ENCODE assay signal across 21 mouse cellular contexts in the genomic region with DNA sequence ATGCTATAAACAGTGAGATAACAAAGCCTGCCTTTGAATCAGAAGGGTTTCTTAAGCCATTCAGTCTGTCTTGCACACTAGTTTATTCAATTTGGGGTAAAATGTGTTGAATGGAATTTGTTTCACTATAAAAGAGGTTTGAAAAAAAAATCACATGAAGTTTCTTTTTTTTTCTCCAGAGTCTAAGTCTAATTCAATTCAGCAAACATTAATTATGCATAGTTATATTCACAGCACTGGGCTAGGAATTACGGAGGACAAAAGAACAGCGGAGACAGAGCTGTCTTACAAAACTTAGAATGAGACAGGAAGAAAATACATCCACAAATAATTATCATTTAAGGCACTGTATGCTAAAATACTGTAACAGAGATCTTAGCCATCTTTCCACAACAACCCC. TPM values are rescaled to one million over a fixed set of nuclear protein-coding genes. Genes with fewer than 3 reads are reported as not detected.
A peak's percentile ranks its signal among the peaks of the same experiment; 100 is the strongest.
DNase-seq lines count a peak whose midpoint lies in the region; ATAC-seq and TF ChIP-seq lines count a peak whose summit lies in the region.
"Had no signal": no experiment of that assay in that cellular context is flagged by ENCODE, and none has a peak within 500 bp of the region (broad histone marks: within the 10 kb centered on the region; RNA-seq: fewer than 3 reads in every experiment).

No protein-coding gene starts in this region.

- peak overlapping the region; percentile 12; the same call in 1 of the 2 replicates for H3K27ac ChIP-seq in hindbrain, embryonic 12.5 days
- H3K27ac ChIP-seq in hindbrain, postnatal 0 days, result no peak overlapping the region; the same call in 1 of the 2 replicates
- 0 out of 2 replicates have a peak overlapping the region, but pooled peaks have one; percentile 16 for H3K27ac ChIP-seq in stomach, embryonic 15.5 days
- no peak overlapping the region for H3K27ac ChIP-seq in stomach, postnatal 0 days (replicated peaks)
- peak overlapping the region; percentile 34; the same call in 1 of the 2 replicates for H3K27ac ChIP-seq in hindbrain, embryonic 16.5 days (ENCODE audit: low read depth, low read length)
- H3K27ac ChIP-seq in midbrain, postnatal 0 days (ENCODE audit: low read depth, low read length), result peak overlapping the region; percentile 43; the same call in 1 of the 2 replicates
- H3K27ac ChIP-seq: embryonic facial prominence, embryonic 12.5 days; limb, embryonic 15.5 days; liver, embryonic 14.5 days had no signal

- H3K9ac ChIP-seq in hindbrain, embryonic 12.5 days, result no peak overlapping the region
- H3K9ac ChIP-seq in hindbrain, postnatal 0 days (replicated peaks; ENCODE audit: low read length), result no peak overlapping the region
- H3K9ac ChIP-seq in stomach, embryonic 15.5 days, result no peak overlapping the region
- H3K9ac ChIP-seq in stomach, postnatal 0 days (ENCODE audit: low read length), result no peak overlapping the region
- H3K9ac ChIP-seq in hindbrain, embryonic 16.5 days (ENCODE audit: low read depth, low read length), result no peak overlapping the region
- no peak overlapping the region for H3K9ac ChIP-seq in midbrain, postnatal 0 days (replicated peaks; ENCODE audit: low read length, poor library complexity, severe bottlenecking)
- H3K9ac ChIP-seq: embryonic facial prominence, embryonic 12.5 days; limb, embryonic 15.5 days; liver, embryonic 14.5 days; lung, embryonic 14.5 days had no signal

- no peaks in the 10 kb centered on the region for H3K9me3 ChIP-seq in hindbrain, embryonic 12.5 days (replicated peaks)
- H3K9me3 ChIP-seq in hindbrain, postnatal 0 days (ENCODE audit: low read length), result no peaks in the 10 kb centered on the region
- no peaks in the 10 kb centered on the region for H3K9me3 ChIP-seq in stomach, embryonic 15.5 days
- no peaks in the 10 kb centered on the region for H3K9me3 ChIP-seq in stomach, postnatal 0 days (ENCODE audit: control insufficient read depth, low read length)
- no peaks in the 10 kb centered on the region for H3K9me3 ChIP-seq in hindbrain, embryonic 16.5 days (ENCODE audit: control insufficient read depth, low read length)
- H3K9me3 ChIP-seq in midbrain, postnatal 0 days (ENCODE audit: low read length), result no peaks in the 10 kb centered on the region
- H3K9me3 ChIP-seq: embryonic facial prominence, embryonic 12.5 days; limb, embryonic 15.5 days had no signal

- no peak overlapping the region for H3K4me2 ChIP-seq in hindbrain, embryonic 12.5 days (replicated peaks)
- H3K4me2 ChIP-seq in hindbrain, postnatal 0 days (ENCODE audit: low read depth, low read length), result no peak overlapping the region
- no peak overlapping the region for H3K4me2 ChIP-seq in stomach, embryonic 15.5 days
- no peak overlapping the region for H3K4me2 ChIP-seq in stomach, postnatal 0 days (replicated peaks; ENCODE audit: low read depth)
- H3K4me2 ChIP-seq in hindbrain, embryonic 16.5 days (ENCODE audit: low read length), result no peak overlapping the region
- H3K4me2 ChIP-seq in midbrain, postnatal 0 days (ENCODE audit: low read depth, low read length, poor library complexity, severe bottlenecking), result no peak overlapping the region
- H3K4me2 ChIP-seq: embryonic facial prominence, embryonic 12.5 days; limb, embryonic 15.5 days; lung, embryonic 14.5 days had no signal

- TF ChIP-seq CTCF in hindbrain, postnatal 0 days (IDR thresholded peaks at IDR 0.05; ENCODE audit: low read depth), result no peak
- TF ChIP-seq CTCF in stomach, postnatal 0 days (IDR thresholded peaks at IDR 0.05; ENCODE audit: low read depth), result no peak
- TF ChIP-seq CTCF in midbrain, postnatal 0 days (IDR thresholded peaks at IDR 0.05), result no peak

- no peak overlapping the region for H3K4me3 ChIP-seq in hindbrain, embryonic 12.5 days
- no peak overlapping the region for H3K4me3 ChIP-seq in hindbrain, postnatal 0 days (ENCODE audit: low read length)
- no peak overlapping the region for H3K4me3 ChIP-seq in stomach, embryonic 15.5 days (replicated peaks)
- no peak overlapping the region for H3K4me3 ChIP-seq in stomach, postnatal 0 days (ENCODE audit: low read depth, low read length)
- H3K4me3 ChIP-seq in hindbrain, embryonic 16.5 days (ENCODE audit: low read length), result no peak overlapping the region
- H3K4me3 ChIP-seq in midbrain, postnatal 0 days (ENCODE audit: low read depth, low read length), result no peak overlapping the region
- H3K4me3 ChIP-seq: embryonic facial prominence, embryonic 12.5 days; limb, embryonic 15.5 days had no signal

- TF ChIP-seq EP300 in stomach, postnatal 0 days (optimal IDR thresholded peaks at IDR 0.05), result no peak

- H3K27me3 ChIP-seq in hindbrain, embryonic 12.5 days, result no peaks in the 10 kb centered on the region
- no peaks in the 10 kb centered on the region for H3K27me3 ChIP-seq in hindbrain, postnatal 0 days (ENCODE audit: insufficient read depth, low read length)
- H3K27me3 ChIP-seq in stomach, embryonic 15.5 days (replicated peaks), result no peaks in the 10 kb centered on the region
- H3K27me3 ChIP-seq in stomach, postnatal 0 days (ENCODE audit: control insufficient read depth, insufficient read depth, low read length), result no peaks in the 10 kb centered on the region
- H3K27me3 ChIP-seq in hindbrain, embryonic 16.5 days (replicated peaks; ENCODE audit: control insufficient read depth, insufficient read depth, low read length), result no peaks in the 10 kb centered on the region
- H3K27me3 ChIP-seq in midbrain, postnatal 0 days (ENCODE audit: insufficient read depth, low read length), result no peaks in the 10 kb centered on the region
- H3K27me3 ChIP-seq: embryonic facial prominence, embryonic 12.5 days; limb, embryonic 15.5 days; Patski had no signal

- peaks cover 8% of the 10 kb centered on the region; the same call in 1 of the 2 replicates for H3K36me3 ChIP-seq in hindbrain, embryonic 12.5 days
- no peaks in the 10 kb centered on the region for H3K36me3 ChIP-seq in hindbrain, postnatal 0 days (ENCODE audit: insufficient read depth, low read length)
- H3K36me3 ChIP-seq in stomach, embryonic 15.5 days, result no peaks in the 10 kb centered on the region
- no peaks in the 10 kb centered on the region for H3K36me3 ChIP-seq in stomach, postnatal 0 days (ENCODE audit: control insufficient read depth, insufficient read depth, low read length)
- H3K36me3 ChIP-seq in hindbrain, embryonic 16.5 days (ENCODE audit: control insufficient read depth, insufficient read depth, low read length), result no peaks in the 10 kb centered on the region
- H3K36me3 ChIP-seq in midbrain, postnatal 0 days (ENCODE audit: insufficient read depth, low read length), result no peaks in the 10 kb centered on the region

- intact Hi-C loops in gastrocnemius, postnatal 14 days (cut with DNase I; ENCODE audit: low total_unique reads), result no loop called here

- DNase-seq in hindbrain, postnatal 0 days (ENCODE audit: low spot score), result no peak
- no peak for DNase-seq in stomach, postnatal 0 days (ENCODE audit: low spot score)
- no peak for DNase-seq in midbrain, postnatal 0 days (ENCODE audit: low spot score)
- no peak for DNase-seq in gastrocnemius, postnatal 14 days
- DNase-seq in heart, postnatal 4 days, result no peak
- DNase-seq: adrenal gland, adult 2 months; cerebellum, adult 18-20 months; cerebellum, postnatal 14 days; kidney, adult 2 months; kidney, postnatal 10 days; left cerebral cortex, postnatal 4 days; lung, embryonic 14.5 days; right cerebral cortex, adult 18-20 months; thymus, adult 2 months had no signal

- ATAC-seq in hindbrain, embryonic 12.5 days (ENCODE audit: low FRiP score), result no peak
- ATAC-seq in hindbrain, postnatal 0 days, result no peak
- ATAC-seq in stomach, embryonic 15.5 days (ENCODE audit: insufficient read depth, low FRiP score, low read depth), result no peak
- no peak for ATAC-seq in stomach, postnatal 0 days (ENCODE audit: low FRiP score, low TSS enrichment)
- ATAC-seq in hindbrain, embryonic 16.5 days, result no peak
- no peak for ATAC-seq in midbrain, postnatal 0 days (ENCODE audit: low FRiP score)
- ATAC-seq: Patski had no signal

- 50% methylated on average over 2 of the region's 2 CpGs for WGBS in hindbrain, embryonic 12.5 days
- WGBS in hindbrain, postnatal 0 days, result 22% methylated on average over 2 of the region's 2 CpGs
- 91% methylated on average over 2 of the region's 2 CpGs for WGBS in stomach, embryonic 15.5 days
- 65% methylated on average over 2 of the region's 2 CpGs for WGBS in stomach, postnatal 0 days
- 24% methylated on average over 2 of the region's 2 CpGs for WGBS in hindbrain, embryonic 16.5 days
- WGBS in midbrain, postnatal 0 days, result 25% methylated on average over 2 of the region's 2 CpGs

- H3K4me1 ChIP-seq in hindbrain, embryonic 12.5 days, result peaks cover 31% of the 10 kb centered on the region
- peaks cover 3% of the 10 kb centered on the region for H3K4me1 ChIP-seq in hindbrain, postnatal 0 days (ENCODE audit: insufficient read depth, low read length)
- peaks cover 4% of the 10 kb centered on the region; the same call in 1 of the 2 replicates for H3K4me1 ChIP-seq in stomach, embryonic 15.5 days
- H3K4me1 ChIP-seq in stomach, postnatal 0 days (replicated peaks; ENCODE audit: control insufficient read depth, insufficient read depth), result no peaks in the 10 kb centered on the region
- H3K4me1 ChIP-seq in hindbrain, embryonic 16.5 days (ENCODE audit: control insufficient read depth, insufficient read depth, low read depth, low read length), result peaks cover 11% of the 10 kb centered on the region
- peaks cover 6% of the 10 kb centered on the region; the same call in 1 of the 2 replicates for H3K4me1 ChIP-seq in midbrain, postnatal 0 days (ENCODE audit: insufficient read depth, low read length)

RNA-seq across cellular contexts. Expression of gene Zfp609, which starts 9.0 kb away (rescaled TPM):
- 11.3 and 14.0 TPM in 2 replicates for polyA plus RNA-seq in hindbrain, embryonic 12.5 days (2016; fragmentation: Nextera tagmentation; extraction: Ambion mirVana)
- total RNA-seq in hindbrain, postnatal 0 days (2014; rRNA removed), result 8.9 and 10.2 TPM in 2 replicates
- 4.1 and 5.6 TPM in 2 replicates for polyA plus RNA-seq in hindbrain, postnatal 0 days (2015; fragmentation: Nextera tagmentation; extraction: Ambion mirVana)
- 6.4 and 6.5 TPM in 2 replicates for polyA plus RNA-seq in stomach, embryonic 15.5 days (2015; fragmentation: Nextera tagmentation; extraction: Ambion mirVana)
- polyA plus RNA-seq in stomach, postnatal 0 days (2015; fragmentation: Nextera tagmentation; extraction: Ambion mirVana), result 2.4 and 2.7 TPM in 2 replicates
- 5.0 and 5.4 TPM in 2 replicates for polyA plus RNA-seq in hindbrain, embryonic 16.5 days (2015; fragmentation: Nextera tagmentation; extraction: Ambion mirVana)
- 11.2 and 11.8 TPM in 2 replicates for total RNA-seq in midbrain, postnatal 0 days (2014; rRNA removed)
- polyA plus RNA-seq in midbrain, postnatal 0 days (2015; fragmentation: Nextera tagmentation; extraction: Ambion mirVana), result 4.5 and 5.4 TPM in 2 replicates
- 10 to 100 TPM; 15.8 to 18.8 TPM for total RNA-seq in gastrocnemius, postnatal 14 days (2021)
- total RNA-seq in heart, postnatal 4 days (2021), result 10 to 100 TPM; 45.1 to 46.2 TPM

Comparison
In these comparisons a context has a peak if more than half of its experiments do, and no peak if none do; other contexts are left out.
1. H3K27ac ChIP-seq: peak in hindbrain, embryonic 12.5 days (single experiment), stomach, embryonic 15.5 days (single experiment), hindbrain, embryonic 16.5 days (single experiment) and midbrain, postnatal 0 days (single experiment); none in hindbrain, postnatal 0 days (single experiment) and stomach, postnatal 0 days (single experiment).